Mouse (Mus musculus) intestine, postnatal 0 days (tissue): ENCODE measurements around the gene Dpyd. TPM values are rescaled to one million over a fixed set of nuclear protein-coding genes. Genes with fewer than 3 reads are reported as not detected.

Experiments
- ATAC-seq: fragments of 200-750 bp; cut with Nextera tagmentation; 2 replicates; pipeline ENCODE4 v1.8.0; 2017; ENCODE audit warnings: mild to moderate bottlenecking, moderate TSS enrichment, moderate library complexity
- H3K27ac ChIP-seq: fragments of 300-500 bp; sonication (generic); 2 replicates; pipeline ENCODE4 v1.5.1; 2014; ENCODE audit warnings: mild to moderate bottlenecking, low read depth, low read length, moderate library complexity
- H3K27me3 ChIP-seq: fragments of 300-500 bp; sonication (generic); replicated peaks from 2 replicates; pipeline ENCODE4 v1.6.1; 2014; ENCODE audit warnings: low read length, mixed read lengths; ENCODE audit not compliant: control insufficient read depth, insufficient read depth
- H3K36me3 ChIP-seq: fragments of 300-500 bp; sonication (generic); 2 replicates; pipeline ENCODE4 v1.6.1; 2014; ENCODE audit warnings: mild to moderate bottlenecking, moderate library complexity; ENCODE audit not compliant: control insufficient read depth, insufficient read depth
- H3K4me1 ChIP-seq: fragments of 300-500 bp; sonication (generic); replicated peaks from 2 replicates; pipeline ENCODE4 v1.6.1; 2014; ENCODE audit warnings: antibody characterized with exemption, low read length, mixed read lengths; ENCODE audit not compliant: control insufficient read depth, insufficient read depth
- H3K4me2 ChIP-seq: fragments of 300-500 bp; sonication (generic); replicated peaks from 2 replicates; pipeline ENCODE4 v1.6.1; 2014; ENCODE audit warnings: low read depth, mild to moderate bottlenecking, moderate library complexity
- H3K4me3 ChIP-seq: fragments of 300-500 bp; sonication (generic); 2 replicates; pipeline ENCODE4 v1.5.1; 2014; ENCODE audit warnings: low read depth, low read length
- H3K9ac ChIP-seq: fragments of 300-500 bp; sonication (generic); 2 replicates; pipeline ENCODE4 v1.6.1; 2014; ENCODE audit warnings: mild to moderate bottlenecking, low read depth, low read length
- H3K9me3 ChIP-seq: fragments of 300-500 bp; sonication (generic); 2 replicates; pipeline ENCODE4 v1.6.1; 2016; ENCODE audit warnings: mixed run types; ENCODE audit not compliant: control insufficient read depth
- CTCF ChIP-seq: sonication (generic); IDR thresholded peaks from 2 replicates; pipeline ENCODE4 v1.5.1; 2016; ENCODE audit warnings: low read depth, mild to moderate bottlenecking, control low read depth, antibody characterized with exemption, moderate library complexity
- WGBS: fragments of 180-500 bp; shearing (Covaris S2); extraction: QIAGEN DNeasy Blood & Tissue Kit; methylation state at CpG from one replicate; pipeline ENCODE4 v1.1.7; 2014; 5-methylcytosine and 5-hydroxymethylcytosine counted together
- polyA plus RNA-seq: library from polyadenylated mRNA; unstranded; fragments of >200 nt; fragmentation: Nextera tagmentation; extraction: Ambion mirVana; gene quantifications from 2 replicates; pipeline ENCODE4 v1.2.1, GENCODE M21; 2015

Gene Dpyd
- polyA plus RNA-seq, 1 experiment from 2014 or later = 39.7 TPM

DNA sequence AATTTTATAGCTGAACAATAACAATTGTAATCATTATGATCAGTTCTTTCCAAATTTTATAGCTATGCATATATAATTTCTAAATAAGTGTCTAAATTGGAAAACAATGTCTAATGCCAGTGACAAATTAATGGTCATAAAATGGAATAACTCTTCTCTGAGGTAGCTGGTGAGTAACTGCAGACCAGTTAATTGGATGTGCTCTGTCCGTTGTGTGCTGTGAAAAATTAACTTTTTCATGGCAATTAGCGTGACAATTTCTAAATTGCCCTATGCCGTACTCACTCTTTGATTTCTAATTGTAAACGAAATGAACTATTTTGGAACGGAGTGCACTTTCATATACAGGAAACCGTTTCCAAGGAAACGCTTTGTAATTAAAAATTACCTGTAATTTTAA is 869.8 kb downstream of the Dpyd start:
- no peaks in the 10 kb centered on the region for H3K4me1 ChIP-seq
- TF ChIP-seq CTCF = no peak
- no peaks in the 10 kb centered on the region for H3K27me3 ChIP-seq
- no peak overlapping the region for H3K27ac ChIP-seq
- H3K36me3 ChIP-seq = no peaks in the 10 kb centered on the region
- H3K9me3 ChIP-seq = no peaks in the 10 kb centered on the region
- H3K4me3 ChIP-seq = no peak overlapping the region
- no peak overlapping the region for H3K4me2 ChIP-seq
- 50% methylated on average over 7 of the region's 7 CpGs for WGBS
- no peak overlapping the region for H3K9ac ChIP-seq
- peak; percentile 68 for ATAC-seq

DNA sequence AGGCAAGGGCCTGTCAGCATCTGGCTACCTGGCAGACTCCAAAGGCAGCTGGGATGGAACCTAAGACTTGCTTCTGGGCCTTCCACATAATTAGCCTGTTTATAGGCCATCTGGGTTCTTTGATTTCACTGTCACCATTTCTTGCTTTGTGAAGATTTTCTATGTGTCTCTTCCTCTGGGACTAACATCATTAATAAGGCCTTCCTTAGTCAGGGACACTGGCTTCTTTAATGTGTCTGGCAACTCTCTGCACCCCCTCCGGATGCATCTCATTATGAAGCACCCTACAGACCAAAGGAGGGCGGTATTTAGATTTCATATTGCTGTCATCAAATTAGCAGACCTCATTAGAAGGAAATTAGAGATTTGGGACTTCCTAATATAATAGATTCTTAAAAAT is 885.6 kb downstream of the Dpyd start:
- no peaks in the 10 kb centered on the region for H3K36me3 ChIP-seq
- no peak overlapping the region for H3K4me2 ChIP-seq
- TF ChIP-seq CTCF = no peak
- H3K9ac ChIP-seq = no peak overlapping the region
- H3K27ac ChIP-seq = no peak overlapping the region
- H3K4me3 ChIP-seq = no peak overlapping the region
- ATAC-seq = no peak
- H3K27me3 ChIP-seq = no peaks in the 10 kb centered on the region
- no peaks in the 10 kb centered on the region for H3K4me1 ChIP-seq
- H3K9me3 ChIP-seq = no peaks in the 10 kb centered on the region
- 84% methylated on average over 2 of the region's 2 CpGs for WGBS

DNA sequence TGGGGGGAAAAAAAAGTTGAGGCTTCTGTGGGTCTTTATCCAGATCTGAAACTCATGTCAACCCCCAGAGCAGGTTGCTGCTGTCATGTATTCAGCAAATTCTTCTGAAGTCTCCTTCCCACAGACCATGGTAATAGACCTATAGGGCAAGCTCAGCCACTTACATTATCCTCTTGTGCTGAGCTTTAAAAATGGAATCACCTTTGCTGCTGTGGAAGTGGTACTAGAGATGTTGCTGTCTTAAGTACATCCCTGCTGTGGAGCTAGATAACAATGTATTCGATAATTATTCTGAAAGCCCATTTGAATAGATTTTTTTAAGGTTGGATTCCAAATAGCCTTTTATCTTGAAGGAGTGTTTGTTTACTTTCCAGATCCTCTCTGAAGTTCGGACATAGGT is 902.1 kb downstream of the Dpyd start:
- ATAC-seq = no peak
- H3K27me3 ChIP-seq = no peaks in the 10 kb centered on the region
- H3K27ac ChIP-seq = no peak overlapping the region
- no peak overlapping the region for H3K4me2 ChIP-seq
- no peaks in the 10 kb centered on the region for H3K4me1 ChIP-seq
- no peak overlapping the region for H3K9ac ChIP-seq
- TF ChIP-seq CTCF = no peak
- 38% methylated on average over 2 of the region's 2 CpGs for WGBS
- no peaks in the 10 kb centered on the region for H3K9me3 ChIP-seq
- H3K4me3 ChIP-seq = no peak overlapping the region
- no peaks in the 10 kb centered on the region for H3K36me3 ChIP-seq

DNA sequence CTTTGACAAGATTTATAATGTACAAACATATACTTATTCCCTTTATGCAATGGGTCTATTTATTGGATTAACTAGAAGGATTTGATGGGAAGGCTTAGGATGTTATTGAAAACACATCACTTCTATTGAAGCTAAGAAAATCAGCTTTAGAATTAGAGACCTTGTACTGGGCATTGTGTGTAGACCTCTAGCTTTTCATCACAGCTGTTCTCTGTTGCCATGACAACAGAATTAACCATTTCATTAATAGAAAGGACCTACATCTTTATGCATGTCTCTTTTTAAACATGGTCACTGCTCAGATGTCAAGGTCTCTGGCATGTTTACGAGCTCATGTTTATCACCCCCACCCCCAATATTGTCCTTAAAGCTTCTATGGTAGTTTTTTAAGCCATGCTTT is 902.5 kb downstream of the Dpyd start:
- 83% methylated on average over 1 of the region's 1 CpGs for WGBS
- Histone ChIP-seq H3K36me3 (no peaks in the 10 kb centered on the region), H3K4me3 (no peak overlapping the region), H3K27ac (no peak overlapping the region), H3K4me1 (no peaks in the 10 kb centered on the region), H3K27me3 (no peaks in the 10 kb centered on the region), H3K9me3 (no peaks in the 10 kb centered on the region), H3K9ac (no peak overlapping the region), H3K4me2 (no peak overlapping the region)
- ATAC-seq = no peak
- no peak for TF ChIP-seq CTCF

DNA sequence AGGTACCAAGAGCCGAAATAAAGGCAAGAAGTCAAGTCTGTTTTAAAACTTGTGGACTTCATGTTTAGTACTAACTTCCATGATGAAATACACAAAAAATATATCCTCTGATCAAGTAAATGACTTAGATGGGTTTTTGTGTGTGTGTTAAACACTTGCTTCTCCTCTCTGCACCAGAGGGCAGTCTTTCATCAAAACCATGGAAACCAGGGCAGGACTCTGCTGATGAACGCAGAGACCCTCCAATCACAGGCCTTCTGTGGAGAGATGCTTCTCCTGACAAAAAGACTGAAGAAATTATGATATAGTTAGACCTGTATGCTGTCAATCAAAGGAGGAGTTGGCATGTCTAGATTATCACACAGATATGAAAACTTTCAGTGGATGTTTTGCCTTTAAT is 905.8 kb downstream of the Dpyd start:
- WGBS = 75% methylated on average over 2 of the region's 2 CpGs
- no peaks in the 10 kb centered on the region for H3K4me1 ChIP-seq
- no peaks in the 10 kb centered on the region for H3K9me3 ChIP-seq
- H3K9ac ChIP-seq = no peak overlapping the region
- no peak overlapping the region for H3K27ac ChIP-seq
- no peaks in the 10 kb centered on the region for H3K27me3 ChIP-seq
- TF ChIP-seq CTCF = no peak; the same call in 1 of the 2 replicates
- H3K4me2 ChIP-seq = no peak overlapping the region
- no peak overlapping the region for H3K4me3 ChIP-seq
- ATAC-seq = no peak
- H3K36me3 ChIP-seq = no peaks in the 10 kb centered on the region
